Mouse (Mus musculus): ENCODE measurements around the gene Cd96. TPM values are rescaled to one million over a fixed set of nuclear protein-coding genes. Genes with fewer than 3 reads are reported as not detected.
"Not testable (repeated sequence)": the region's sequence is repeated elsewhere in the genome, so short reads cannot be mapped to it uniquely, and the experiment has no call there.

Cd96 gene
- total RNA-seq (2021) = not detected

DNA sequence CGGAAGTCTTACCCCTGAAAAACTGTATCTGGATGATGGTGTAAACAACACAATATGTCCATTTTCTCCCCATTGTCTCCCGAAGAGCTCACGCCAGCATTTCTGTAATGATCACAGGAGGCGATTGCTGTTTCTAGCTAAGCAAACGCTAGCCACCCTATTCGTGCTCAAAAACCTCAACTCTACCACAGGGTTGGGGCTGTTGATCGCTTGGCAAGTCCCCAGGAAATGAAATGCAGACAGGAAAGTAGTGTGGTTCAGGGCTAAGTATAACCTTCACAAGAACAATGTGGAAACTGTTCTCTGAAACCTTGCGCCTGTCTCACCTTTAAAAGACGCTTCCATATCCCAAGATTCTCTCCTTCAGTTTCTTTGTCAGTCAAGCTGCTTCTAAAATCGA, at the start of gene Cd96:
Gene Cd96, minus strand, starts transcription at position 232 of the 400 bp plus-strand sequence.
- DNase-seq = no peak

DNA sequence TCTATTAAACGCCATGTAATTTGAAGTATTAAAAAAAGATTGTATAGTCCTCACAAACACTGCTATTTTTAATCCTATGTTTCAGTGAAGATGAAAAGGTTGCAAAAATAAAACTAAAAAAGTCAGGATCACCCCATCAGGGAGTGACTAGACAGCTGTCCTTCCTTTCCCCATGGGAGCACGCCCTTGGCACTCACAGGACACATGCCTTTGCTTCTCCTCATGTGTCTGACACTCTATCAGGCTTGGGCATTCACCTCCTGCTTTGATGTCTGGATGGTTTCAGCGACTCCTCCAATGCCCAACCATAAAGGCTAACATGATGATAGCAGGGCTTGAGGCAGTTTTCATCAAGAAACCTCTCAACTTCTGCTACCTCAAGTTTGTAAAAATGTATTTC, 46.9 kb upstream of the Cd96 start:
- DNase-seq = no peak

DNA sequence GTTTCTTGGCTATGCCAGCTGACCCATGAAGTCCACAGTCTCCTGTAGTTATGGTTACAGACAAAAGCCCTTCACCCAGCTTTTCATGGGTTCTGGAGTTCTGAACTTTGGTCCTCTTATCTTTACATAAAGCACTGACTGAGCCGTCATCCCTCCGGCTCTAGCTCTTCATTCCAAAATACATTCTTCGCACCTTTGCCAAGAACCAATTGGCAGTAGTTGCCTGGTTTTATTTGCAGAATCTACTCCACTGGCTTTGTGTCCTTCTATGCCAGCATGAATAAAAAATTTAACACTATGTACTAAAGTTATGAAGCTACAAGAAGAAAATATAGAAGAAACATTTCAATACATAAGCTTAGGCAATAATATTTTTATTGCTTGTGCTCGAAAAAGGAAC, 45.3 kb upstream of the Cd96 start:
- no peak for DNase-seq

DNA sequence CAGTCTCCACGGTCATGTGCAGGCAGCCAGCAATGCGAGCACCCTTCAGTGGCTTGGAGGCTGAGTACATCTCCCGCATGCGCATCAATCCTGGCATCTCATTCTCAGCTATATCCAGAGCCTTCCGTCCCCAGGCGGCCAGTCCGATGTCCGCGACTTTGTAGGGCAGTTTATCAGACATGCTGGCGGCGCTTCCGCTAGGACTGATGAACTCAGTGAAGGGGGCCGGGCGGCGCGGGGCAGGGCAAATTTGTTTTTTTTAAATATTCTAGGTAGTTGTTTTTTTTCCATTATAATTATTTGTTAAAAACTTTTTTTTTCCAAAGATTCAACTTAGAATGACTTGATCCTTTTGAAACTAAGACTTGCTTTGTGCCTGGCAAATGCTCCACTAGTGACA, 34.8 kb upstream of the Cd96 start, which contains the start of gene Gm4737:
Gene Gm4737, minus strand, starts transcription at position 246 of the 400 bp plus-strand sequence.
- DNase-seq = not testable (repeated sequence)

DNA sequence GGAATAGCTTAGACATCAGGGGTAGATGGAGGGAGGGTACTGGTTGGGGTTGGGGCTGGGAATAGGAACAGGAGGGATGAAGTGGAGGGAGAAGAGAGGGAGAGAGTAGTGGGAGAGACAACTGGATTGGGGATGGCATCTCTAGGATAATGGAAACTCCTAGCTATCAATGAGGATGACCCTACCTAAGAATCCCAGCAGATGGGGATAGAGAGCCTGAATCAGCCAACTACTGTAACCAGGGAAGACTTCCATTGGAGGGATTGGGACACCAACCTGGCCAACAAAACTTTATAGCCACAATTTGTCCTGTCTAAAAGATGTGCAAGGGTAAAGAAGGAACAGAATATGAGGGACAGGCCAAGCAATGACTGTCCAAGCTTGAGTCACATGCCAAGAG, 31.1 kb upstream of the Cd96 start:
- DNase-seq = peak; percentile 9

DNA sequence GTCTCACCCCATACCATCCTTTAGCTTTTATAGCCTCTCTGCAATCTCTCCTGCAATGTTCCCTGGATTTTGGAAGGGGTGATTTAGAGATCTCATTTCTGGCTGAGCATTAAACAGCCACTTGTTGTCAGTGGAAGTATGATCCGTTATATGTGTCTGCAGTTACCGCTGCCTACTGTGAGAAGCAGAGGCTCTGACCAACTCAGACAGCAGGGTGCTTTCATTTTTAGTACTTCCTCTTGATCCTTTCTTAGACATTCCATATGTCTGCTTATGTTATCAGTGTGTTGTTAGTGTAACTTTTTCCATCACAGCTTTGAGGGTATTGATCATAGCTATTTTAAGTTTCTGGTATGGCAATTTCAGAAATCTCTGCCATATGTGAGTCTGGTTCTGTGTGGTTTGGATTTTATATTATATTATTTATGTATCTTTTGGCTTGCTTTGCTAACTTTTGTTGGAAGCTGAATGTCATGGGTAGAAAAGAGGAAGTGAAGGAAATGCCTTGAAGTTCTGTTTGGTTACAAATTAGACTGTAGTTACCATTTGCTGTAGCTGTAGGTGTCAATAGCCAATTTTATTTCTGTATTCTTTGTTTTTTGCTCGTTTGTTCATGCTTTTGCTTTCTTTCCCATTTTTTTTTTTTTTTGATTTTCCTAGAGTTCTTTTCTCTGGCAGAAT, 28.8 kb upstream of the Cd96 start:
- no peak for DNase-seq

DNA sequence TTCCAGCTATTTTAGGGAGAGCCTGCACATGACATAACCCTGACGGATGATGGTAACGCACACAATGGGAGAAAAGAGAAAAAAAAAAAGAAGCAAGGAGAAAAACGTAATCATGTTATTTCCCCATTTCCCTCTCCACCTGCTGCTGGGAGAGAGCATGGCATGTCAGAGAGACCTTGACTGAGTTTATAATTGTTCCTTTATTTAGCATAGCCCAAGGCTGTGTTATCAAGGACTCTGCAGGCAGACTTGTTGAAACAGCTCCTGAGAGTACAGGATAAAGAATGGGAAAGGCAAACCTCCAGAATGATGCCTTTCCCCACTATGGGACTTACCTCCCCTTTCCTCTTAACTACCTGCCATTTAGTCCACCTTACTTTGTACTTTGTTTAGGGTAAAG, 26.9 kb upstream of the Cd96 start:
- no peak for DNase-seq

DNA sequence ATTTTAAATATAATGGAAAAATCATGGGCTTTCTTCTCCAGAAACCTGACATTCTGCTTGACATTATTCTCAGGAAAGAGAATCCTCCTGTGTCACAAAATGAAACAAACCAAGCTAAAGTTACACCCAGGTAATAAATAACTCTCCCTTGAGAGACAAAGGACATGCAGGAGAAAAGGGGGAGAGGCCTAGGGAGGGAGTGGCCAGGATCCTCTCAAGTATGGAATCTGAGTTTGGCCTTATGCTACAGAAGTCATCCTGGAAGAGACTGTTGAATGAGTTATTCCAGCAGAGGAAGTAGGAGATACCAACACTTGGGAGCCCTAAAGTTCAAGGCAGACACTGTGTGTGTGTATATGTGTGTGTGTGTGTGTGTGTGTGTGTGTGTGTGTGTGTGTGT, 2.2 kb upstream of the Cd96 start:
- no peak for DNase-seq

DNA sequence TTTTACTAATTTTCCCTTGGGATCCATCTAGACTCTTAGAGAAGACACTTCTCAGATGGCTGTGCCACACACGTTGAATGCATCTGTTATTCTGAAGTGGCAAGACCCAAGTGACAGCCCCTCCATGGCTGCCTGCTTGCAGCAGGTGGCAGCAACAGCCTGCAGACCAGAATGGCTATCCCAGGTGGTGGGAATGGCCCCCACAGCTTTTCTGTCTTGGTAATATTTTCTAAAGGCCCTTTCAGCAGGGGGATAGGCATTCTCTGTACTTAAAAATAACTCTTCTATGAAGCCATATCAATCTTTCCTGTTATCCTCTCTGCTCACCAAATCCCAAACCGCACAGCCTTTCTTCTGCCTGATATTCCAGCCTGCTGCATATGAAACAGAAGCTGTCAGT, 1.4 kb upstream of the Cd96 start:
- DNase-seq = peak; percentile 55

DNA sequence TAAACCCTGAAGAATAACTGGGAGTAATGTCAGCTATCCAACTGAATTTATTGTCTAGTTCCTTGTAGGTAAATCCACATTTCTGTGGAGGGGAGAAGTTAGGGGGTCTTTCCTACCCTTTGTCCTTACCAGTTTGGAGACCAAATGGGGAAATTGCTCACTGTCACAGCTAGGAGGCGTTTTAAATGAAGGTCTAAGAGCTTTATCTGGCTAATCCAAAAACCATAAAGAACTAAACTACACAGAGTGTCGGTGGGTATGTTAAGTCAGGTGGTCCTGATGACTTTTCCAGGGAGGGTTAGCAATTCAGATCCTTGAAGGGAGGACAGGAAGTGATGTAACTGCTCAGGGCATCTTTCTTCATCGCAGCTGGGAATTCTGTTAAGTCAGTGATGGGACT, 556 bp upstream of the Cd96 start:
- DNase-seq = no peak

DNA sequence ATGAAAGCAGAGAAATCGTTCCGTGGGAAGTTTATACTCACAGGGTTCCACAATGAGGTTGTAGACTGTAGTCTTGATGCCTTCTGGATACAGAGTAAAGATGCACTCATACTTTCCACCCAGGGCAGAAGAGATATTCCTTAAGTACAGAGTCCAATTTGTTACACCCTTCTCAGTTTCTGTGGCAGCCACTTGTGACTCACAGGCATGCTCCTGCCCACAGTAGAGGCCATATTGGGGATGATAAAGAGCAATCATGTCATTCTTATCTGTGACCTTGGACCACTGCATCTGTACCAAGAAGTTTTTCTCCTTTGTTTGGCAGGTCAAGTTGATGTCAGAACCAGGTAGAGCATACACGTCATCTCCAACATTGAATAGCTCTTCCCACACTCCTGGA, 2.4 kb downstream of the Cd96 start:
- DNase-seq = no peak

DNA sequence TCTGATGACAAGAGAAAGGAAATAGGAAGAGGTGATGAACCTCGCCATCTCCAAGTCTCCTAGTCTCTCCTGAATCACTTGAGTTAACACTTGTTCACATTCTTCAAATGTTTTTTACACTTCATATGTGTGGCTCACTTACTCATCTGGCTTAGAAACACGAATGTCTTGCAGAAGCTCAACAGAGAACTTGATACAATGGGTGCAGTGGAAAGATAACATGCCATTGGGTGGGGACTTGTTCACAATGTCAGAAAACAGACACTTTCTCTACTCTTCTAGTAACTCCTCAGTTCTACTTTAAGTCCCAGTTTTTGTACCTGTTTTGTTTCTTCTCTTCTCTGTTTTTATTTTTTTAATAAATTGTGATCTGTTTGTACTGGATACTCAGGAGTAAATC, 5.3 kb downstream of the Cd96 start:
- DNase-seq = no peak

DNA sequence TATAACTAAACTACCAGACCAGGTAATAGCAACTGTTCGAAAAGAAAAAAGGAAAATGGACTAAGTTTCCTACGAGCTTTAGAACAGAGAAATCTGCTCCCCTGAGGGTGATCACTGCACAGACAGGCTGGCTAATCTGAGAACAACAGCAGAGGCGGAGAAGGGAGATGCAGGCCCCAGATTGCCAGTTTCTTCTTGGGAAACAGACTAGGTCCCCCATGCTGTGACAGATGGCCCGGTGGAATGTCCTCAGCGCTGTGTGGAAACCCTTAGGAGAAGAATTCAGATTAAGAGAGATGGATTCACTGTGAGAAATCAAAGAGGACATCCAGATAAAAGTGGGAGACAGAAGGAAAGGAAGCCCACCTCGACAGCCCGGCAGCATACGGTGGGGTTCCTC, 10.5 kb downstream of the Cd96 start:
- DNase-seq = no peak

DNA sequence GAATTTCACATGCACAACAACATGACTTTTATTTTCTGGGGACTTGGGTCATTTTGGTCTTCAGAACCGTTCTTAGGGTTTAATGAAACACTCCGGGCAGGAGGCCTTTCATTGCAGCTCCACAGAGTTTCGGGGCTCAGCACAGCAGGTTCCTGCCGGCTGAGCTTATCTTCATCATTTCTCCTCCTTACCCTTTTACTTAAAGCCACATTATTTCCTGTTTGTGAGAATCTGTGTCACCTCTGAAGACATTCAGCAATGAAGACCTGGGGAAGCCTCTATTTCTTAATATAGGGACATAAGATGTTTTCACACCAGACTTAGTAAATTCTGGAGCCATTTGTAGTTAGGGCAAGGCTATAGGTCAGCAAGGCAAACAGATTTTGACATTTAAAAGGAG, 12.6 kb downstream of the Cd96 start:
- no peak for DNase-seq

DNA sequence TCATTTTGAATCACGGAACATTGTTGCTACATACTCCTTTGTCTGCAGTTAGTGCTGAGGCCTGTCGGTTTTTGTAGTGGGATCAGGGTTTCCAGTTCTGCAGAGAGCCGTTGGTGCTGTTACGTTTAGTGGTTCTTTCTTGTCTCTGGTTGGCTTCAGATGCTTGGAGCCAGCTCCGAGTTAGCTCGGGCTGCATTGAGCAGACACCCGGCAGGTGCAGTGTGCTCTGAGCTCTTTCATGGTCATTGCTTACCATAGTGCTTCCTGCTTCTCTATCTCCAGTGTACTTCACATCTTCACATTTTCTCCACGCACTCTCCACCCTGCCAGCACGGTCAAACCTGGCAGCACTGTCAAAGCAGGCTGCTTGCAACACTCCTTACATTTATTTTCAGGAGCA, 15.6 kb downstream of the Cd96 start:
- DNase-seq = no peak

DNA sequence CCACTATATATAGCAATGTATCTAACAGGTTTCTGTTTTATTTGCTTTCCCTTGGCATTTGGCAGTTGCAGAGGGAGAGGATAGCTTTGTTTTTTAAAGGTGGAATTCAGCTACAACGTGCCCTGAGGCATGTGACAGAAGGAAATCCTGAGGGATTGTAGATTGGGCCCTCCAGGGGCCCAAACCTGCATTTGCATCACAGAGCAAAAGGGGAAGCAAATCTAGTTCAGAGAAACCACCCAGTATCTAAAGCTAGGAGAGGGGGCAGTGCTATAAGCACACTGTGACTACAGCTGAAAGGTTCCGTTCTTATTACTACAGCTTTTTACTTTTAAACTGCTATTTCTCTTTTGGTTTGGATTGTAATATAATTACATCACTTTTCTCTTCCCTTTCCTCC, 18.3 kb downstream of the Cd96 start:
- no peak for DNase-seq

DNA sequence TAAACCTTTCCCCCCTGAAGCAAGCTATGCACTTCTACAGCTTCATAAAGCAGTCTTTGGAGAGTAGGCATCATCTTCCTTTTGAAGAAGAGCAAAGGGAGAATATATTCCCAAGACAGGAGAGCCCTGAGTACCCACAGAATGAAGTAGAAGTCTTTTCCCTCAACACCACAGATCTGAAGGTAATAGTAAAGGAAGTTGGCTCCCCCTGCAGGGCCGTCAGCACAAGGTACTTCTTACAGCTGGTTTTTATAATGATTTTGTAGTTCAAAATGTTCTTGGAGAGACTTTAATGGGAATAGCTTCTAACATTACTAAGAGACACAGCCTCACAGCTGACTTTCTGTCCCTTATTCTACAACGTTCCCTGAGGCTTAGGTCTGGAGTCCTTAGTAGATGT, 19.8 kb downstream of the Cd96 start:
- DNase-seq = peak; percentile 29

DNA sequence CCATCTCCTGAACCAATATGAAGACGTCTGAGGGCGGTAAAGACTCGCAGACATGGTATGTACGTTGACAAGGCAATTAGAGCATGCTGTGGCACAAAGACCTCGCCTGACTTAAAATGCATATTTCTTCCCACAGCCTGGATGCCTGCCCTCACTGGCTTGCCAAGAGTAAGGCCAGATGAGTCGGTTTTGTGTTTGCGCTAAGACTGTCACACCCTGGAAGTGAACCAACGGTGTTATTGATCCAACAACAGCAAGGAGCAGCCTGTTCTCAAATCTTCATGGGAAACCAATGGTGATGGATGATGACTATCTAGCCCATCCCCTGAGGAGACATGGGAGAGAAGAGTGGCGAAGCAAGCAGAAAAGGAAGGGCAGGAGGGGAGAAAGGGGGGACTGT, 22.6 kb downstream of the Cd96 start:
- DNase-seq = no peak

DNA sequence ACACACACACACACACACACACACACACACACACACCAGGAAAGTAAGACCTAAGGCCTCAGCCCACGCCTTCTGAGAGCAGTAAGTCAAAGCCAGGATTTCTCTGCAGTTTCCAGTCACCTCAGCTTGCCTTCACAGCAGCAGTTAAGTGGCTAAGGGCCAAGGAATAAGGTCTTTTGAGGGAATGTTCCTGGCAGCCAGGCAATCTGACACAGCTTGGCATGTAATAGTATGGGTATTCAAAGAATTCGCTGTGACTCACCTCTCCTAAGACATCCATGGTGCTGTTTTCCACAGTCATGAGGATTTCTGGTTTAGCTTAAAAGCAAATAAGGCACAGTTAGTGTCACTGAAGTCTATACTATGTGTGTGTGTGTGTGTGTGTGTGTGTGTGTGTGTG, 25.6 kb downstream of the Cd96 start:
- DNase-seq = peak; percentile 62

DNA sequence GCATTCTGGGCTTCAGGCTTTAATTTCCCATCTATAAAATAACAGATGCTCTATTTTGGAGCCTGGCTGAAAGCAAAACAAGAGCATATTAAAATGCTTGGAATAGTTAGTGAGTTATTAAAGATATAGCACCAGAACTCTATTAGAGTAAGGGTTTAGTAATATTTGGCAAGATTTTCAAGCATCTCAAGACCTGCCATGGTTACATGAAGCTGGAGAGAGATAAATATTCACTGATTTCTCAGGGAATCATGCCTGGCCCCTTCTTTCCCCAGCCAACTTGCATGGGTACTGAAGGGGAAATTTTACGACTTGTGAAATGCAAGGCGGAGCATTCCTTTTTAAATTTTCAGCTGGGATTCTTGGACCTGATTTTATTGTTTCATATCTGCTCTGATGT, 27.1 kb downstream of the Cd96 start:
- no peak for DNase-seq

DNA sequence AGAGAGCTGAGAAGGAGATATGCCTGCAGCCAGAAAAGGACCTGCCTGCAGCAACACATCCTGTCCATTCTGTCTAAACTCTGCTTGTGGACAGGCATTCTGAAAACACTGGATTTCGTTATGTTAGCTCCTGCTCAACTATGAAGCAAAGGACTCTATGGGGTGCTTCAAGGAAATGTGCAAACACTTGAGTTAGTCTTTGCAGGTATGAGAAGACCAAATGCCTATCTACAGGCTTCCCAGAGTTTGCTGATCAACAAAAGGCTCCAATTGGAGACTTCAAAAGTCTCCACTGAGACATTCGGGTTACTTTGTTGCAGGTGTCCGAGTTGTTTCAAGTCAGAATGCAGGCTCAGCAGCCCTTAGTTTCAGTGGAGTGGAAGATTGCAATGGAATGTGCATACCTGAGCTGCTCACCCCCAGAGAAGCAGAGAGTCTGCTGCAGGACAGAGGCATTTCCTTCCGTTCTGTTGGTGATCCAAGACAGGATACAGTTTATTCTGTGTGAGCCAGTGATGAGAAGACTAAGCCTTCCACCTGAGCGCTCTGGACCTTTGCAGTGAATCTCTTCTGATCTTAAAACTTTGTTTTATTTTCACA, 33.1 kb downstream of the Cd96 start:
- no peak for DNase-seq

DNA sequence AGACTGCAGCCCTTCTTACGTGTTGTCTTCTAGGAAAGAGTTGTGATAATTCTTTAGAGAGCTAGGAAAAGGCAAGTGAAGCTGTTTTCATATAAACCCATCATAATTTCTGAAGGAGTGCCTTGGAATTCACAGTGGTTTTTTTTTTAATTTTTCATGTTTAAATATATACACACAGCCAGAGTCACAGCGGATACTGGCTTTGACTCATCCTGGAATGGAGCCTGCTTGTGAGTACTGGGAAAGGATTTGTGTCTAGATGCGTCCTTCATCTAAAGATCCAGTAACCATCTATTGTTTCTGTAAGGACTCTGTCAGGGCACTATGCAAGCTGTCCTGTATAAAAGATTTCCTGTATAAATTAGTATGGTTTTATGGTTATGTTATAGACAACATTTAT, 52.1 kb downstream of the Cd96 start:
- no peak for DNase-seq

DNA sequence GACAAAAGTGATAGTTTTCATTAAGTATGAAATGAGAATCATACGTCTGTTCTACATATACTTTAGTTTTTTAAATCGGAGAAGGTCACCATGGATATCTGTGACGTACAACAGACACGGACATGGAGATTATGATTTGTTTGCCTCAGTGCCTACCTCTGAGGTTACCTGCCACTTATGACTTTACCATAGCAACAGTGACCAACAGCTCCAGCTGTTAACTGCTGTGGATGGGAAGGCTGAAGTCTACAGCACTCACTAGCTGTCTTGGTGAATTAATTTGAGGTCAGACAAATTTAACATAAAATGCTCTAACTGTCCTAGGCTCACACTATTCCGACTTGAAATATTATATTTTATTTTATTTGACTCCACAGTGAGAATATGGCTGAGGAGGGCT, 56.8 kb downstream of the Cd96 start:
- DNase-seq = no peak

DNA sequence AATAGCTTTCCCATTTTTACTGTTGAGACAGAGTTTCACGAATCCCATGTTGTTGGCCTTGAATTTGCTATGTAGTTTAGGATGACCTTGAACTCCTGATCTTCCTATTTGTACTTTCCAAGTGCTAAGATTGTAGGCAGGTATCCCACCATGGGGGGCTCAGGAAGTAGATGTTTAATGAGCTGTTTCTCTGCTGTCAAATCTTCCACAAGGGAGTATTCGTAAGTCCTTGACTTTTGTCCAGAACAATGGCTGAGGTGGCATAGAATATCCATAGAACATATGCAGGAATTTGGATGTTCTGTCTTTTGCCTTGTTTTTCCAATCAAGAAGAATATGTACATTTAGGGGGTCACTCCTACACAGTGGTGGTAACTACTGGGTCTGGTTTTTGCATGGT, 73.1 kb downstream of the Cd96 start:
- no peak for DNase-seq

DNA sequence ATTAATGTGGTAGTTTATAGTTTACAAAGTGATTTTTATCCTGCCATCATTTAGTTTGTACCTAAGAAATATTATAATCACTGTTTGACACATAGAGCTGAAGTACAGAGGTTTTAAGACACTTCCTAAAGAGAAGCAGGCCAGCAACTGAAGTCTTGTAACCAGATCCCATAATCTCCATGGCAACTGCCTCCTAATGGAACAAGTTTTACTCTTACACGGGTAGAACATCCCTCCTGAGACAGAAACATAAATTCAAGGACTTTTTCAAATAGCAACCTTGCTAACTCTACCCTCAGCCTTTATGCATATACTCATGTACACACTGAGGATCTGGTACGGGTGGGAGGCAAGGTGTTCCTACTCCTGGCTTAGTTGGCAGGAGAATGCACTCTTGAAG, 83.8 kb downstream of the Cd96 start:
- no peak for DNase-seq
